Mouse (Mus musculus): ENCODE results near the gene Lman2l. TPM values are rescaled to one million over a fixed set of nuclear protein-coding genes. Genes with fewer than 3 reads are reported as not detected.

Lman2l gene
- total and polyA plus RNA-seq, 3 experiments, result 8.5 to 19.1 (median 8.8) TPM

DNA sequence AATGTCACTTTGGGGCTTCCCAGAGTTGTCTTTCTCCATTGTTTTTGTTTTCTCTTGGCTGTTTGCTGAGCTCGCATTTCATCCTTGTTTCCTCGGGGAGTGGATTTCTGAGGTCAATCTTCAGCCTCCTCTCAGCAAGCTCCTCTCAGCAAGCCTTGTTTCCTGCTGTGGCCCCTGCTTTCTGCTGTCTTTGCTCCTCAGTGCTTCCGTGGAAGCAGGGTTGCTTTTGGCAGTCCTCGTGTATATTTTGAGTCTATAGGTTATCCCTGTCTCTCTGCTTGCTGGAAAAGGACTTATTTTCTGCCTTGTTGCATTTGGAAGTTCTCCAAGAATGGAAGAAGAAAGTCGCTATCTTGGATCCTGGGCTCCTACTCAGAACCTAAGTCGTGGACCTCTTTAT, 48.0 kb downstream of the Lman2l start:
- H3K4me1 ChIP-seq (ENCODE audit: control insufficient read depth in 1 of 2, insufficient read depth in 2 of 2), result peaks cover 6 to 10% of the 10 kb centered on the region in 2 experiments; a peak in 3 of 4 replicates
- in situ Hi-C loops (cut with MboI; ENCODE audit: low pct_ligation_motif_present, low pct_unique_long_range_greater_than_20kb, low sequenced_read_pairs), result no loop called here

DNA sequence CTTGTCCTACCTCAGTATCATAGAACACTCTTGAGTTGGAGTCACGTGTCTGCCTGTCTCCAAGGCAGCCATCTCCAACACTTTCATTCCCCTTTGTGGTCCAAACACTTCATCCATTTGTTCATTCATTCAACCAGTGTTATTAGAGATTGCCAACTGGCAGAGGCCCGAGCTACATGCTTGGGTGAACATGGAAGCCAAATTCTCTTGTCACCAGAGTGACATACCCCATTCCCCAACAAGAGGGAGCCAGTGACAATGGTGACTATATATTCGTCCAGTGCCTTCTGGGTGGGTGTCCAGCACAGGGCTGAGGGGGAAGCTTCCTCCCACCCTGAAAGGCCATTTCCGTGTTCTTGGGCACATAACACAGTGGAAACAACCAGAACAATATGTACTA, 65.5 kb downstream of the Lman2l start:
- dilution Hi-C loops (cut with MboI; ENCODE audit: extremely low pct_ligation_motif_present, extremely low pct_unique_long_range_greater_than_20kb, low sequenced_read_pairs) (no loop called here), in situ Hi-C loops (cut with MboI; ENCODE audit: low pct_ligation_motif_present, low pct_unique_long_range_greater_than_20kb, low sequenced_read_pairs) (no loop called here)
- H3K9me3 ChIP-seq (replicated peaks; ENCODE audit: low read length), result no peaks in the 10 kb centered on the region
- TF ChIP-seq CTCF (conservative IDR thresholded peaks at IDR 0.05 in 1 of 2, IDR thresholded peaks at IDR 0.05 in 1 of 2; ENCODE audit: low read depth in 2 of 2, low read length in 2 of 2), result peak in 1 of 2 experiments; percentile 44; a peak in 2 of 4 replicates
- TF ChIP-seq RAD21 (IDR thresholded peaks at IDR 0.05; ENCODE audit: low read depth, low read length), result peak; percentile 18
- TF ChIP-seq SIN3A (IDR thresholded peaks at IDR 0.05; ENCODE audit: low read length), result no peak
- TF ChIP-seq MAX (IDR thresholded peaks at IDR 0.05; ENCODE audit: low read length), result no peak
- no peak for TF ChIP-seq POLR2AphosphoS2 (IDR thresholded peaks at IDR 0.05; ENCODE audit: low read depth, low read length)
- TF ChIP-seq POLR2A (IDR thresholded peaks at IDR 0.05; ENCODE audit: low read depth, low read length), result no peak
- peak; percentile 4; the same call in 1 of the 2 replicates for TF ChIP-seq SMC3 (IDR thresholded peaks at IDR 0.05; ENCODE audit: low read depth, low read length)
- no peak overlapping the region for H3K4me2 ChIP-seq (ENCODE audit: insufficient read depth, low read depth, poor library complexity, severe bottlenecking)
- H3K27ac ChIP-seq (ENCODE audit: insufficient read depth, low read depth), result no peak overlapping the region
- no peak overlapping the region for H3K4me3 ChIP-seq (replicated peaks in 1 of 3; ENCODE audit: low read depth in 2 of 3, low read length in 2 of 3, poor library complexity in 1 of 3)
- no peaks in the 10 kb centered on the region for H3K79me2 ChIP-seq (replicated peaks; ENCODE audit: control insufficient read depth, extremely low read depth, insufficient read depth, poor library complexity, severe bottlenecking)
- no peak for DNase-seq (ENCODE audit: extremely low read depth)
- H3K36me3 ChIP-seq (replicated peaks in 1 of 2; ENCODE audit: control insufficient read depth in 1 of 2, insufficient read depth in 1 of 2, low read length in 1 of 2), result no peaks in the 10 kb centered on the region
- peaks cover 3% of the 10 kb centered on the region for H3K27me3 ChIP-seq (replicated peaks)
- no peak overlapping the region for H3K9ac ChIP-seq (ENCODE audit: insufficient read depth, low read depth)
- no peaks in the 10 kb centered on the region for H3K4me1 ChIP-seq (ENCODE audit: control insufficient read depth in 1 of 2, insufficient read depth in 2 of 2)

More for the DNA sequence above, 48.0 kb downstream of the Lman2l start:
- no peak overlapping the region for H3K4me3 ChIP-seq (replicated peaks in 1 of 3; ENCODE audit: low read depth in 2 of 3, low read length in 2 of 3, poor library complexity in 1 of 3)
- TF ChIP-seq ZKSCAN1 (IDR thresholded peaks at IDR 0.05; ENCODE audit: borderline replicate concordance, low read depth, low read length) (no peak), USF1 (IDR thresholded peaks at IDR 0.05; ENCODE audit: low read depth, low read length) (no peak), ZNF384 (IDR thresholded peaks at IDR 0.05; ENCODE audit: low read depth, low read length) (no peak), TBP (conservative IDR thresholded peaks at IDR 0.05; ENCODE audit: low read depth, low read length) (no peak), UBTF (IDR thresholded peaks at IDR 0.05; ENCODE audit: low read depth, low read length) (no peak), BHLHE40 (IDR thresholded peaks at IDR 0.05; ENCODE audit: low read depth, low read length) (no peak), MAX (IDR thresholded peaks at IDR 0.05; ENCODE audit: low read length) (no peak), ZMIZ1 (IDR thresholded peaks at IDR 0.05; ENCODE audit: low read depth, low read length) (no peak), NRF1 (IDR thresholded peaks at IDR 0.05; ENCODE audit: low read depth, low read length) (no peak), CHD2 (IDR thresholded peaks at IDR 0.05; ENCODE audit: low read length) (no peak), KAT2A (IDR thresholded peaks at IDR 0.05; ENCODE audit: insufficient replicate concordance, low read length) (no peak), JUND (conservative IDR thresholded peaks at IDR 0.05; ENCODE audit: low read depth, low read length) (no peak), SMC3 (IDR thresholded peaks at IDR 0.05; ENCODE audit: low read depth, low read length) (no peak), TCF12 (IDR thresholded peaks at IDR 0.05; ENCODE audit: low read depth, low read length) (no peak), CTCF (conservative IDR thresholded peaks at IDR 0.05 in 1 of 2, IDR thresholded peaks at IDR 0.05 in 1 of 2; ENCODE audit: low read depth in 2 of 2, low read length in 2 of 2) (no peak), MXI1 (IDR thresholded peaks at IDR 0.05; ENCODE audit: low read depth, low read length) (no peak), CHD1 (IDR thresholded peaks at IDR 0.05; ENCODE audit: low read depth, low read length) (no peak), POLR2A (IDR thresholded peaks at IDR 0.05; ENCODE audit: low read depth, low read length) (no peak), ZC3H11A (IDR thresholded peaks at IDR 0.05; ENCODE audit: low read depth, low read length) (no peak), SIN3A (IDR thresholded peaks at IDR 0.05; ENCODE audit: low read length) (no peak)
- dilution Hi-C loops (cut with MboI; ENCODE audit: extremely low pct_ligation_motif_present, extremely low pct_unique_long_range_greater_than_20kb, low sequenced_read_pairs), result no loop called here
- no peaks in the 10 kb centered on the region for H3K9me3 ChIP-seq (replicated peaks; ENCODE audit: low read length)
- no peak overlapping the region for H3K4me2 ChIP-seq (ENCODE audit: insufficient read depth, low read depth, poor library complexity, severe bottlenecking)
- no peak for DNase-seq (ENCODE audit: extremely low read depth)
- no peak overlapping the region for H3K27ac ChIP-seq (ENCODE audit: insufficient read depth, low read depth)
- H3K36me3 ChIP-seq (replicated peaks in 1 of 2; ENCODE audit: control insufficient read depth in 1 of 2, insufficient read depth in 1 of 2, low read length in 1 of 2), result no peaks in the 10 kb centered on the region
- peaks cover 10% of the 10 kb centered on the region for H3K27me3 ChIP-seq (replicated peaks)
- no peaks in the 10 kb centered on the region for H3K79me2 ChIP-seq (replicated peaks; ENCODE audit: control insufficient read depth, extremely low read depth, insufficient read depth, poor library complexity, severe bottlenecking)
- H3K9ac ChIP-seq (ENCODE audit: insufficient read depth, low read depth), result no peak overlapping the region
